Comparison of ENCODE assay signal across 14 mouse cellular contexts in the genomic region with DNA sequence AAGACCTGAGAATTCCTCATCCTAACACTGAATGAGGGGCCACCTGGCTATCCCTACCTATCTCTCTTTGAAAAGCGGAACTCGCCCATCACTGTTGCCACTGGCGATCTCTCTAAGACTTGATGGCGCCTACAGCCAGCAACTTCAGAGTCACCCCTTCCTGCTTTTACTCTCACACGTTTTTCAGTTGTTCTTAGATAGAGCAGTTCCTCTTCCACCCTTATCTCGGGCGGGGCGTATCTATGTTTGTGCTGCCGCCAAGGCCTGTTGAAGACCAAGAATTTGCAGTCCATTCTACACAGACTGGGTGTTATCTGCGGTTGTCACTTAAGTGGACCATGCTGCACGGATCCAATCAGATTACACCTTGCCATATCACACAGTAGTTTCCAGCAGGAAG.
DNase-seq lines count a peak whose midpoint lies in the region; ATAC-seq and TF ChIP-seq lines count a peak whose summit lies in the region.
"Had no signal": no experiment of that assay in that cellular context is flagged by ENCODE, and none has a peak within 500 bp of the region (broad histone marks: within the 10 kb centered on the region; RNA-seq: fewer than 3 reads in every experiment).

No protein-coding gene starts in this region.

- H3K4me3 ChIP-seq in lung, postnatal 0 days (ENCODE audit: low read depth, low read length): no peak overlapping the region
- no peak overlapping the region for H3K4me3 ChIP-seq in lung, adult 2 months (replicated peaks; ENCODE audit: extremely low read depth, low read depth, low read length)
- no peak overlapping the region for H3K4me3 ChIP-seq in heart, embryonic 16.5 days (ENCODE audit: low read length)
- H3K4me3 ChIP-seq in liver, embryonic 16.5 days (ENCODE audit: low read depth, low read length): no peak overlapping the region
- H3K4me3 ChIP-seq: embryonic facial prominence, embryonic 15.5 days; forebrain, embryonic 13.5 days; hindbrain, embryonic 15.5 days; limb, embryonic 15.5 days; midbrain, embryonic 12.5 days had no signal

- H3K4me2 ChIP-seq in lung, postnatal 0 days (replicated peaks; ENCODE audit: low read depth, low read length): no peak overlapping the region
- H3K4me2 ChIP-seq in heart, embryonic 16.5 days (ENCODE audit: low read depth, low read length): peak overlapping the region; percentile 20; the same call in 1 of the 2 replicates
- H3K4me2 ChIP-seq in liver, embryonic 16.5 days (ENCODE audit: low read depth, low read length): no peak overlapping the region
- H3K4me2 ChIP-seq: embryonic facial prominence, embryonic 15.5 days; forebrain, embryonic 13.5 days; hindbrain, embryonic 15.5 days; limb, embryonic 15.5 days; midbrain, embryonic 12.5 days had no signal

- H3K27ac ChIP-seq in lung, postnatal 0 days (ENCODE audit: low read length): no peak overlapping the region
- peak overlapping the region; percentile 24 for H3K27ac ChIP-seq in heart, embryonic 16.5 days (ENCODE audit: low read length)
- no peak overlapping the region for H3K27ac ChIP-seq in liver, embryonic 16.5 days (ENCODE audit: low read length)
- H3K27ac ChIP-seq: embryonic facial prominence, embryonic 15.5 days; forebrain, embryonic 13.5 days; hindbrain, embryonic 15.5 days; limb, embryonic 15.5 days; midbrain, embryonic 12.5 days had no signal

- DNase-seq in lung, postnatal 0 days (ENCODE audit: low spot score): no peak
- DNase-seq in lung, adult 2 months: no peak
- peak; percentile 92 for DNase-seq in MEL-GATA-1-ER (ENCODE audit: extremely low read depth, low read depth)
- no peak for DNase-seq in spleen, postnatal 36 days (ENCODE audit: low spot score in 2 of 2)
- DNase-seq in urinary bladder, postnatal 36 days (ENCODE audit: low spot score in 2 of 2): no peak
- no peak for DNase-seq in right cerebral cortex, postnatal 36 days (ENCODE audit: low spot score in 2 of 2)
- DNase-seq: cerebellum, adult 18-20 months had no signal

- no peaks in the 10 kb centered on the region for H3K27me3 ChIP-seq in lung, postnatal 0 days (replicated peaks; ENCODE audit: insufficient read depth, low read length)
- no peaks in the 10 kb centered on the region for H3K27me3 ChIP-seq in heart, embryonic 16.5 days (ENCODE audit: control insufficient read depth, insufficient read depth, low read length)
- no peaks in the 10 kb centered on the region for H3K27me3 ChIP-seq in liver, embryonic 16.5 days (ENCODE audit: control insufficient read depth, insufficient read depth, low read depth, low read length)
- H3K27me3 ChIP-seq: embryonic facial prominence, embryonic 15.5 days; forebrain, embryonic 13.5 days; hindbrain, embryonic 15.5 days; limb, embryonic 15.5 days; midbrain, embryonic 12.5 days had no signal

- no peaks in the 10 kb centered on the region for H3K9me3 ChIP-seq in lung, postnatal 0 days (ENCODE audit: low read length)
- H3K9me3 ChIP-seq in heart, embryonic 16.5 days (replicated peaks; ENCODE audit: control insufficient read depth, low read length): no peaks in the 10 kb centered on the region
- H3K9me3 ChIP-seq in liver, embryonic 16.5 days (replicated peaks; ENCODE audit: control insufficient read depth, low read length): no peaks in the 10 kb centered on the region
- H3K9me3 ChIP-seq: embryonic facial prominence, embryonic 15.5 days; forebrain, embryonic 13.5 days; hindbrain, embryonic 15.5 days; limb, embryonic 15.5 days; midbrain, embryonic 12.5 days had no signal

- no peak for TF ChIP-seq CTCF in lung, postnatal 0 days (IDR thresholded peaks at IDR 0.05)
- no peak for TF ChIP-seq CTCF in lung, adult 2 months (IDR thresholded peaks at IDR 0.05; ENCODE audit: insufficient read depth, low read length)

- no peak for ATAC-seq in lung, postnatal 0 days
- peak; percentile 84 for ATAC-seq in heart, embryonic 16.5 days (replicated peaks; ENCODE audit: extremely low read depth, insufficient read depth, low FRiP score)
- peak; percentile 53 for ATAC-seq in liver, embryonic 16.5 days (ENCODE audit: low read depth)
- ATAC-seq: forebrain, embryonic 13.5 days had no signal

- no peaks in the 10 kb centered on the region for H3K36me3 ChIP-seq in lung, postnatal 0 days (ENCODE audit: insufficient read depth, low read length)
- H3K36me3 ChIP-seq in heart, embryonic 16.5 days (ENCODE audit: control insufficient read depth, insufficient read depth): peaks cover 7% of the 10 kb centered on the region; the same call in 1 of the 2 replicates
- no peaks in the 10 kb centered on the region for H3K36me3 ChIP-seq in liver, embryonic 16.5 days (ENCODE audit: control insufficient read depth, insufficient read depth)
- H3K36me3 ChIP-seq: hindbrain, embryonic 15.5 days; midbrain, embryonic 12.5 days had no signal

- TF ChIP-seq EP300 in lung, postnatal 0 days (IDR thresholded peaks at IDR 0.05): peak; percentile 26; the same call in 1 of the 2 replicates

- no peak overlapping the region for H3K9ac ChIP-seq in lung, postnatal 0 days (replicated peaks; ENCODE audit: low read depth)
- no peak overlapping the region for H3K9ac ChIP-seq in heart, embryonic 16.5 days (ENCODE audit: low read length)
- H3K9ac ChIP-seq in liver, embryonic 16.5 days (ENCODE audit: low read depth, low read length): no peak overlapping the region
- H3K9ac ChIP-seq: embryonic facial prominence, embryonic 15.5 days; forebrain, embryonic 13.5 days; hindbrain, embryonic 15.5 days; limb, embryonic 15.5 days; midbrain, embryonic 12.5 days had no signal

- TF ChIP-seq POLR2A in lung, adult 2 months (IDR thresholded peaks at IDR 0.05; ENCODE audit: borderline replicate concordance, extremely low read depth, low read depth, low read length): no peak

- 41% methylated on average over 11 of the region's 11 CpGs for WGBS in lung, postnatal 0 days
- WGBS in lung, adult 2 months: 48% methylated on average over 11 of the region's 11 CpGs
- WGBS in heart, embryonic 16.5 days: 21% methylated on average over 11 of the region's 11 CpGs
- WGBS in liver, embryonic 16.5 days (ENCODE audit: insufficient replicate concordance): 11% methylated on average over 11 of the region's 11 CpGs

- no peaks in the 10 kb centered on the region; the same call in 1 of the 2 replicates for H3K4me1 ChIP-seq in lung, postnatal 0 days (ENCODE audit: insufficient read depth, low read depth, low read length)
- peaks cover 9% of the 10 kb centered on the region for H3K4me1 ChIP-seq in lung, adult 2 months (ENCODE audit: control insufficient read depth, insufficient read depth, low read length)
- H3K4me1 ChIP-seq in heart, embryonic 16.5 days (ENCODE audit: control insufficient read depth, insufficient read depth, low read length): peaks cover 14% of the 10 kb centered on the region
- H3K4me1 ChIP-seq in liver, embryonic 16.5 days (ENCODE audit: control insufficient read depth, low read depth, low read length): peaks cover 14% of the 10 kb centered on the region; the same call in 1 of the 2 replicates
- H3K4me1 ChIP-seq: embryonic facial prominence, embryonic 15.5 days; forebrain, embryonic 13.5 days; hindbrain, embryonic 15.5 days; limb, embryonic 15.5 days; midbrain, embryonic 12.5 days had no signal
